Mouse (Mus musculus) midbrain, embryonic 16.5 days (tissue): Measurements from ENCODE around the gene Mmrn2. TPM values are rescaled to one million over a fixed set of nuclear protein-coding genes. Genes with fewer than 3 reads are reported as not detected.
A peak's percentile ranks its signal among the peaks of the same experiment; 100 is the strongest.

Experiments
- ATAC-seq: fragments of 200-750 bp; cut with Nextera tagmentation; 2 replicates; pipeline ENCODE4 v1.8.0; 2017; ENCODE audit warnings: moderate TSS enrichment
- H3K27ac ChIP-seq: fragments of 300-500 bp; sonication (generic); 2 replicates; pipeline ENCODE4 v1.5.1; 2014; ENCODE audit warnings: mild to moderate bottlenecking, low read length, mixed read lengths
- H3K27me3 ChIP-seq: fragments of 300-500 bp; sonication (generic); 2 replicates; pipeline ENCODE4 v1.6.1; 2014; ENCODE audit warnings: low read depth, low read length, mixed read lengths; ENCODE audit not compliant: control insufficient read depth, insufficient read depth
- H3K36me3 ChIP-seq: fragments of 300-500 bp; sonication (generic); 2 replicates; pipeline ENCODE4 v1.6.1; 2014; ENCODE audit warnings: mild to moderate bottlenecking, low read length, moderate library complexity, mixed read lengths; ENCODE audit not compliant: control insufficient read depth, insufficient read depth
- H3K4me1 ChIP-seq: fragments of 300-500 bp; sonication (generic); 2 replicates; pipeline ENCODE4 v1.6.1; 2014; ENCODE audit warnings: mild to moderate bottlenecking, low read length, mixed read lengths; ENCODE audit not compliant: control insufficient read depth, insufficient read depth
- H3K4me2 ChIP-seq: fragments of 300-500 bp; sonication (generic); 2 replicates; pipeline ENCODE4 v1.6.1; 2014; ENCODE audit warnings: mild to moderate bottlenecking, low read length, mixed read lengths
- H3K4me3 ChIP-seq: fragments of 300-500 bp; sonication (generic); 2 replicates; pipeline ENCODE4 v1.5.1; 2014; ENCODE audit warnings: low read depth, mild to moderate bottlenecking, low read length, moderate library complexity, mixed read lengths
- H3K9ac ChIP-seq: fragments of 300-500 bp; sonication (generic); 2 replicates; pipeline ENCODE4 v1.6.1; 2014; ENCODE audit warnings: low read depth, low read length, mixed read lengths
- H3K9me3 ChIP-seq: fragments of 300-500 bp; sonication (generic); replicated peaks from 2 replicates; pipeline ENCODE4 v1.6.1; 2014; ENCODE audit warnings: mild to moderate bottlenecking, low read length, mixed read lengths; ENCODE audit not compliant: control insufficient read depth, poor library complexity, severe bottlenecking
- WGBS: fragments of 180-500 bp; shearing (Covaris S2); extraction: QIAGEN DNeasy Blood & Tissue Kit; methylation state at CpG from one replicate; pipeline ENCODE4 v1.1.7; 2014; 5-methylcytosine and 5-hydroxymethylcytosine counted together
- polyA plus RNA-seq: library from polyadenylated mRNA; unstranded; fragments of >200 nt; fragmentation: Nextera tagmentation; extraction: Ambion mirVana; gene quantifications from 2 replicates; pipeline ENCODE4 v1.2.1, GENCODE M21; 2015

Mmrn2 gene
- polyA plus RNA-seq, 1 experiment from 2014 or later, result 3.6 TPM

GRCm38 (mm10) chr14:34378560-34379331, 3.5 kb downstream of the Mmrn2 start:
- no peaks in the 10 kb centered on the region for H3K27me3 ChIP-seq
- no peaks in the 10 kb centered on the region for H3K36me3 ChIP-seq
- peak; percentile 44; the same call in 1 of the 2 replicates for ATAC-seq
- H3K9me3 ChIP-seq, result no peaks in the 10 kb centered on the region
- H3K9ac ChIP-seq, result no peak overlapping the region
- H3K27ac ChIP-seq, result 0 out of 2 replicates have a peak overlapping the region, but pooled peaks have one; percentile 28
- no peak overlapping the region for H3K4me3 ChIP-seq
- WGBS, result 45% methylated on average over 11 of the region's 11 CpGs
- H3K4me1 ChIP-seq, result peaks cover 7% of the 10 kb centered on the region; the same call in 1 of the 2 replicates
- H3K4me2 ChIP-seq, result no peak overlapping the region

GRCm38 (mm10) chr14:34382921-34383704, 7.8 kb downstream of the Mmrn2 start:
- Histone ChIP-seq H3K4me2 (no peak overlapping the region), H3K9me3 (no peaks in the 10 kb centered on the region), H3K27me3 (no peaks in the 10 kb centered on the region), H3K4me1 (peaks cover 7% of the 10 kb centered on the region; the same call in 1 of the 2 replicates), H3K4me3 (no peak overlapping the region), H3K9ac (no peak overlapping the region), H3K36me3 (no peaks in the 10 kb centered on the region), H3K27ac (no peak overlapping the region)
- ATAC-seq, result no peak
- WGBS, result 94% methylated on average over 9 of the region's 9 CpGs

- H3K27me3 ChIP-seq, result no peaks in the 10 kb centered on the region
- H3K27ac ChIP-seq, result no peak overlapping the region
- H3K36me3 ChIP-seq, result no peaks in the 10 kb centered on the region
- no peak overlapping the region for H3K4me3 ChIP-seq
- no peaks in the 10 kb centered on the region for H3K9me3 ChIP-seq
- no peak overlapping the region for H3K4me2 ChIP-seq
- ATAC-seq, result 0 out of 2 replicates have a peak, but pooled peaks have one; percentile 42
- no peaks in the 10 kb centered on the region for H3K4me1 ChIP-seq
- H3K9ac ChIP-seq, result no peak overlapping the region
- WGBS, result 32% methylated on average over 4 of the region's 4 CpGs
These were observed 18.0 kb downstream of the Mmrn2 start for GRCm38 (mm10) chr14:34393295-34393694.

- no peak for ATAC-seq
- WGBS, result 94% methylated on average over 5 of the region's 5 CpGs
These were observed 22.6 kb downstream of the Mmrn2 start for GRCm38 (mm10) chr14:34397871-34398270.

GRCm38 (mm10) chr14:34398901-34399300, 23.6 kb downstream of the Mmrn2 start:
- ATAC-seq, result no peak
- no peaks in the 10 kb centered on the region for H3K27me3 ChIP-seq
- 94% methylated on average over 21 of the region's 21 CpGs for WGBS
- H3K4me3 ChIP-seq, result no peak overlapping the region
- no peak overlapping the region for H3K4me2 ChIP-seq
- no peak overlapping the region for H3K9ac ChIP-seq
- no peak overlapping the region for H3K27ac ChIP-seq
- H3K4me1 ChIP-seq, result no peaks in the 10 kb centered on the region
- H3K9me3 ChIP-seq, result no peaks in the 10 kb centered on the region
- H3K36me3 ChIP-seq, result peaks cover 7% of the 10 kb centered on the region

More at GRCm38 (mm10) chr14:34397871-34398270, 22.6 kb downstream of the Mmrn2 start:
- no peak overlapping the region for H3K27ac ChIP-seq
- peaks cover 7% of the 10 kb centered on the region for H3K36me3 ChIP-seq
- no peak overlapping the region for H3K4me3 ChIP-seq
- no peaks in the 10 kb centered on the region for H3K4me1 ChIP-seq
- H3K27me3 ChIP-seq, result no peaks in the 10 kb centered on the region
- H3K4me2 ChIP-seq, result no peak overlapping the region
- no peak overlapping the region for H3K9ac ChIP-seq
- no peaks in the 10 kb centered on the region for H3K9me3 ChIP-seq

GRCm38 (mm10) chr14:34399301-34399700, 24.0 kb downstream of the Mmrn2 start:
- Histone ChIP-seq H3K4me1 (no peaks in the 10 kb centered on the region), H3K27me3 (no peaks in the 10 kb centered on the region), H3K36me3 (peaks cover 7% of the 10 kb centered on the region), H3K4me2 (no peak overlapping the region), H3K27ac (no peak overlapping the region), H3K9ac (no peak overlapping the region), H3K4me3 (no peak overlapping the region), H3K9me3 (no peaks in the 10 kb centered on the region)
- ATAC-seq, result no peak
- WGBS, result 97% methylated on average over 6 of the region's 6 CpGs

GRCm38 (mm10) chr14:34400021-34400420, 24.8 kb downstream of the Mmrn2 start:
- Histone ChIP-seq H3K4me1 (no peaks in the 10 kb centered on the region), H3K36me3 (peaks cover 7% of the 10 kb centered on the region), H3K9me3 (no peaks in the 10 kb centered on the region), H3K9ac (no peak overlapping the region), H3K27me3 (no peaks in the 10 kb centered on the region), H3K4me3 (no peak overlapping the region), H3K27ac (no peak overlapping the region), H3K4me2 (no peak overlapping the region)
- 91% methylated on average over 3 of the region's 3 CpGs for WGBS
- ATAC-seq, result no peak

- H3K4me2 ChIP-seq, result no peak overlapping the region
- no peaks in the 10 kb centered on the region for H3K9me3 ChIP-seq
- ATAC-seq, result no peak
- no peak overlapping the region for H3K4me3 ChIP-seq
- H3K9ac ChIP-seq, result no peak overlapping the region
- peaks cover 7% of the 10 kb centered on the region for H3K36me3 ChIP-seq
- no peaks in the 10 kb centered on the region for H3K4me1 ChIP-seq
- no peak overlapping the region for H3K27ac ChIP-seq
- H3K27me3 ChIP-seq, result no peaks in the 10 kb centered on the region
- 52% methylated on average over 6 of the region's 6 CpGs for WGBS
These were observed 25.9 kb downstream of the Mmrn2 start for GRCm38 (mm10) chr14:34401135-34401534.

GRCm38 (mm10) chr14:34402871-34403270, 27.6 kb downstream of the Mmrn2 start:
- Histone ChIP-seq H3K27me3 (no peaks in the 10 kb centered on the region), H3K36me3 (peaks cover 8% of the 10 kb centered on the region), H3K9ac (no peak overlapping the region), H3K4me3 (no peak overlapping the region), H3K9me3 (no peaks in the 10 kb centered on the region), H3K4me1 (no peaks in the 10 kb centered on the region), H3K27ac (no peak overlapping the region), H3K4me2 (no peak overlapping the region)
- WGBS, result 87% methylated on average over 8 of the region's 8 CpGs
- ATAC-seq, result no peak
